ENCODE assay signal across 12 mouse cellular contexts in the genomic region with DNA sequence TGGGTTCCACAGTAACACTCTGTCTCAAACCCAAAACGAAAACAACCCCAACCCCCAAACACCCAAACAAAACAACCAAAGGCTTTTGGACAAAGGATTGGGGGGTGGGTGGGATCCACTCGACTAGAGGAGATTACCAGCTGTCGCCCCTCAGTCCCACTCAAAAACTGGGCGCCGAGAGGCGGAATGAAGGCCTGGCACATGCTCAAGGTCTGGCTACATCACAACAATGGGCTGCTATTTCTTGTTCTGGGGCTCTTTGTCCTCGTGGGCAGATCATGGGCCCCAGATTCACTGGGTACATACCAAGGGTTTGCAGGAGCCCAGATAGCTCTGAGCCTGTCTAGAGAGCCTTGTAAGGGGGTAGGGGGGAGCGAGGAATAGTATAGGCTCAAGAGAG. TPM values are rescaled to one million over a fixed set of nuclear protein-coding genes. Genes with fewer than 3 reads are reported as not detected.
"Had no signal": no experiment of that assay in that cellular context is flagged by ENCODE, and none has a peak within 500 bp of the region (broad histone marks: within the 10 kb centered on the region; RNA-seq: fewer than 3 reads in every experiment).

No protein-coding gene starts in this region.

- ATAC-seq: inflammation-experienced regulatory T-cells, adult 6 months; intestine, postnatal 0 days; liver, postnatal 0 days had no signal

- H3K9me3 ChIP-seq: limb, embryonic 12.5 days; liver, embryonic 13.5 days; stomach, embryonic 15.5 days had no signal

- H3K4me1 ChIP-seq: liver, embryonic 13.5 days; stomach, embryonic 15.5 days had no signal

- H3K4me3 ChIP-seq: limb, embryonic 12.5 days; liver, embryonic 13.5 days; stomach, embryonic 15.5 days had no signal

- H3K9ac ChIP-seq: limb, embryonic 12.5 days; liver, embryonic 13.5 days; liver, postnatal 0 days; stomach, embryonic 15.5 days had no signal

- H3K27ac ChIP-seq: limb, embryonic 12.5 days; liver, embryonic 13.5 days; stomach, embryonic 15.5 days had no signal

- H3K27me3 ChIP-seq: limb, embryonic 12.5 days; liver, embryonic 13.5 days; stomach, embryonic 15.5 days had no signal

- H3K36me3 ChIP-seq: limb, embryonic 12.5 days; liver, embryonic 13.5 days; stomach, embryonic 15.5 days had no signal

- H3K4me2 ChIP-seq: limb, embryonic 12.5 days; liver, embryonic 13.5 days; stomach, embryonic 15.5 days had no signal

- DNase-seq: kidney, adult 8-10 months; liver; liver, embryonic 13.5 days; liver, postnatal 0 days; right cerebral cortex, postnatal 4 days; thymus, adult 2 months; thymus, postnatal 25 days had no signal

RNA-seq across cellular contexts. Expression of a gene that starts 19.6 kb away (rescaled TPM):
- total RNA-seq: megakaryocyte progenitor cell, adult 5-6 weeks had no signal
- polyA plus RNA-seq: inflammation-experienced regulatory T-cells, adult 6 months; liver, postnatal 0 days had no signal
